Mouse (Mus musculus): ENCODE data around the gene Gpc4. TPM values are rescaled to one million over a fixed set of nuclear protein-coding genes. Genes with fewer than 3 reads are reported as not detected.

Gpc4 gene
- total and polyA plus RNA-seq, 3 experiments = not detected

DNA sequence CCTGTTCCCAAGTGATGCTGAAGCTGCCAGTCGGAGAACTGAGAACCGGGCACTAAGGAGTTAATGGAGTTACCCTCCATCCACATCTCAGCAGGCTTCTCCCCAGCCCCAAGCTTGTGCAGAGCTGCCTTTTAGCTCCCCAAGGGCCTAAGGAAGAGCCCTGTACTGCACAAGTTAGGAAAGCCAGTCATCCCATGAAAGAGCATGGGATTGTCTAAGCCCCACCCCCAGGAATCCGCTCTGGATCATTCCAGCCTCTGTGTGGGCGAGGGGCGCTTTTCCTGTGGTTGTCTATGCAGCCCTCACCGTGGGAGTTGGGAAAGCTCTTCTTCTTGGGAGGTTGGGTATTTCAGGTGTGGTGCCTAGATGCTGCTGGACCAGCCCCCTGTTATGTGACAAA, 34.8 kb upstream of the Gpc4 start:
- no peak overlapping the region for H3K9ac ChIP-seq (ENCODE audit: insufficient read depth, low read depth)

DNA sequence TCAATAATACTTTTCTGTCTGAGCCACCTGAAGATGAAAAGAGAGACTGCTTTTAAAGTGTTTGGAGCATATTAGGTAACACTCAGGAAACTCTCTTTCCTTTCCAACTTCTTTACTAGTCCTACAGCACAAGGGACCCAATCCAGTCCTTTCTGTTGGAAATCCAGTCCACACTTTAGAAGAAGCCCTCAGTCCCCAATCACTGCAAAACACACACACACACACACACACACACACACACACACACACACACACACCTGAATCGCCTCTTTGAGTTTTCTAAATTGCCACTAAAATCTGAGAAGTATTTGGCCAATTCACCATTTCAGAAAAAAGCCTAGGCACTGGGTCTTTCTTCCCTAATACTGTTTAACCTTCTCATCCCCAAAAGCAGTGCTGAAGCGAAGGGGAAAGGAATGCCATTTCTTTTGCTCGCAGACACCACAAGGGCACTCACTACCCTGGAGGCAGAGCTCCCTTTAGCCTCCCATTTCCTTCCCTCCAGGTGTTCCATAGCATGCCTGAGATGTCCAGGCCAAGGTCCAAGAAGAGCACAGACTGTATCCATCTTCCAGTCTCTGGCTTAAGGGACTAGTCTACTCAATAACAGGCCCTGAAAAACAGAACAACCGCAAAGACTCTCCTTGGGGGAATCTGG, 28.4 kb upstream of the Gpc4 start:
- Histone ChIP-seq H3K27me3 (replicated peaks) (no peaks in the 10 kb centered on the region), H3K36me3 (replicated peaks in 1 of 2; ENCODE audit: control insufficient read depth in 1 of 2, insufficient read depth in 1 of 2, low read length in 1 of 2) (no peaks in the 10 kb centered on the region), H3K79me2 (replicated peaks; ENCODE audit: control insufficient read depth, extremely low read depth, insufficient read depth, poor library complexity, severe bottlenecking) (no peaks in the 10 kb centered on the region), H3K9ac (ENCODE audit: insufficient read depth, low read depth) (no peak overlapping the region), H3K4me1 (ENCODE audit: control insufficient read depth in 1 of 2, insufficient read depth in 2 of 2) (no peaks in the 10 kb centered on the region), H3K9me3 (replicated peaks; ENCODE audit: low read length) (no peaks in the 10 kb centered on the region), H3K27ac (ENCODE audit: insufficient read depth, low read depth) (no peak overlapping the region), H3K4me2 (ENCODE audit: insufficient read depth, low read depth, poor library complexity, severe bottlenecking) (no peak overlapping the region), H3K4me3 (replicated peaks in 1 of 3; ENCODE audit: low read depth in 2 of 3, low read length in 2 of 3, poor library complexity in 1 of 3) (no peak overlapping the region)
- DNase-seq (ENCODE audit: extremely low read depth) = no peak
- dilution Hi-C loops (cut with MboI; ENCODE audit: extremely low pct_ligation_motif_present, extremely low pct_unique_long_range_greater_than_20kb, low sequenced_read_pairs) = no loop called here
- in situ Hi-C loops (cut with MboI; ENCODE audit: low pct_ligation_motif_present, low pct_unique_long_range_greater_than_20kb, low sequenced_read_pairs) = no loop called here
- no peak for TF ChIP-seq MXI1 (IDR thresholded peaks at IDR 0.05; ENCODE audit: low read depth, low read length)
- no peak for TF ChIP-seq NELFE (IDR thresholded peaks at IDR 0.05; ENCODE audit: low read depth, low read length)
- no peak for TF ChIP-seq HCFC1 (IDR thresholded peaks at IDR 0.05; ENCODE audit: low read depth, low read length)
- no peak for TF ChIP-seq CHD1 (IDR thresholded peaks at IDR 0.05; ENCODE audit: low read depth, low read length)
- no peak for TF ChIP-seq ETS1 (conservative IDR thresholded peaks at IDR 0.05; ENCODE audit: low read depth, low read length)
- TF ChIP-seq TBP (conservative IDR thresholded peaks at IDR 0.05; ENCODE audit: low read depth, low read length) = no peak
- no peak for TF ChIP-seq MAFK (IDR thresholded peaks at IDR 0.05; ENCODE audit: insufficient replicate concordance, low read length)

More for the DNA sequence above, 34.8 kb upstream of the Gpc4 start:
- Histone ChIP-seq H3K4me2 (ENCODE audit: insufficient read depth, low read depth, poor library complexity, severe bottlenecking) (no peak overlapping the region), H3K79me2 (replicated peaks; ENCODE audit: control insufficient read depth, extremely low read depth, insufficient read depth, poor library complexity, severe bottlenecking) (no peaks in the 10 kb centered on the region), H3K9me3 (replicated peaks; ENCODE audit: low read length) (no peaks in the 10 kb centered on the region), H3K27ac (ENCODE audit: insufficient read depth, low read depth) (no peak overlapping the region), H3K4me1 (ENCODE audit: control insufficient read depth in 1 of 2, insufficient read depth in 2 of 2) (no peaks in the 10 kb centered on the region), H3K36me3 (replicated peaks in 1 of 2; ENCODE audit: control insufficient read depth in 1 of 2, insufficient read depth in 1 of 2, low read length in 1 of 2) (no peaks in the 10 kb centered on the region), H3K4me3 (replicated peaks in 1 of 3; ENCODE audit: low read depth in 2 of 3, low read length in 2 of 3, poor library complexity in 1 of 3) (no peak overlapping the region), H3K27me3 (replicated peaks) (no peaks in the 10 kb centered on the region)
- TF ChIP-seq HCFC1 (IDR thresholded peaks at IDR 0.05; ENCODE audit: low read depth, low read length) = no peak
- DNase-seq (ENCODE audit: extremely low read depth) = no peak
- dilution Hi-C loops (cut with MboI; ENCODE audit: extremely low pct_ligation_motif_present, extremely low pct_unique_long_range_greater_than_20kb, low sequenced_read_pairs) (no loop called here), in situ Hi-C loops (cut with MboI; ENCODE audit: low pct_ligation_motif_present, low pct_unique_long_range_greater_than_20kb, low sequenced_read_pairs) (no loop called here)

DNA sequence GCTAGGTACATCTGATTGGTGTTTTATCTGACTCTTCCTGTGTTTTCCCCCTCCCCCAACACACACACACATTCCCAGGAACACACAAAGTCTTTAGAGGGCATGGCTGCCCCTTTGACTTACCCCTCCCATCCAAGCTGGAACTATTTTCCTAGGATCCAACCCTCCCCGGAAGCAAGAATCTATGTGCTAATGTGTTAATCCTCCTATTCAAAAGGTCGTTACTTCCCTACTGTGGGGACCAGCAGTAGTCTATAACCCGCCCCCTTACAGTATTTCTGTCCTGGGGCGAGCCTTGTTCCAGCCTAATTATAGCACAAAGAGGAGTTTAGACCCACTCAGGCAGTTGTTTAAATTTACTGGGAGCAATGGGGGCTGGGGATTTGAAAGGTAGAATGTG, 24.0 kb upstream of the Gpc4 start:
- DNase-seq (ENCODE audit: extremely low read depth) = no peak
- no peak overlapping the region for H3K9ac ChIP-seq (ENCODE audit: insufficient read depth, low read depth)
- H3K4me2 ChIP-seq (ENCODE audit: insufficient read depth, low read depth, poor library complexity, severe bottlenecking) = no peak overlapping the region
- H3K79me2 ChIP-seq (replicated peaks; ENCODE audit: control insufficient read depth, extremely low read depth, insufficient read depth, poor library complexity, severe bottlenecking) = no peaks in the 10 kb centered on the region
- H3K9me3 ChIP-seq (replicated peaks; ENCODE audit: low read length) = no peaks in the 10 kb centered on the region
- H3K27me3 ChIP-seq (replicated peaks) = no peaks in the 10 kb centered on the region
- no peaks in the 10 kb centered on the region for H3K36me3 ChIP-seq (replicated peaks in 1 of 2; ENCODE audit: control insufficient read depth in 1 of 2, insufficient read depth in 1 of 2, low read length in 1 of 2)
- no peak for TF ChIP-seq ELF1 (IDR thresholded peaks at IDR 0.05; ENCODE audit: low read depth, low read length)
- TF ChIP-seq MXI1 (IDR thresholded peaks at IDR 0.05; ENCODE audit: low read depth, low read length) = no peak
- no peak for TF ChIP-seq IRF4 (IDR thresholded peaks at IDR 0.05; ENCODE audit: low read depth, low read length)
- TF ChIP-seq NELFE (IDR thresholded peaks at IDR 0.05; ENCODE audit: low read depth, low read length) = no peak
- TF ChIP-seq GABPA (IDR thresholded peaks at IDR 0.05; ENCODE audit: insufficient replicate concordance, low read depth, low read length) = no peak
- no peak for TF ChIP-seq RCOR1 (conservative IDR thresholded peaks at IDR 0.05; ENCODE audit: low read depth, low read length)
- TF ChIP-seq SMC3 (IDR thresholded peaks at IDR 0.05; ENCODE audit: low read depth, low read length) = no peak
- no peak for TF ChIP-seq TBP (conservative IDR thresholded peaks at IDR 0.05; ENCODE audit: low read depth, low read length)
- TF ChIP-seq UBTF (IDR thresholded peaks at IDR 0.05; ENCODE audit: low read depth, low read length) = no peak
- TF ChIP-seq TCF12 (IDR thresholded peaks at IDR 0.05; ENCODE audit: low read depth, low read length) = no peak
- no peak for TF ChIP-seq USF2 (conservative IDR thresholded peaks at IDR 0.05; ENCODE audit: low read depth, low read length)
- no peak for TF ChIP-seq SIN3A (IDR thresholded peaks at IDR 0.05; ENCODE audit: low read length)
- no peak for TF ChIP-seq NRF1 (IDR thresholded peaks at IDR 0.05; ENCODE audit: low read depth, low read length)
- no peak for TF ChIP-seq KAT2A (IDR thresholded peaks at IDR 0.05; ENCODE audit: insufficient replicate concordance, low read length)
- TF ChIP-seq MAZ (IDR thresholded peaks at IDR 0.05; ENCODE audit: low read depth, low read length) = no peak
- TF ChIP-seq HCFC1 (IDR thresholded peaks at IDR 0.05; ENCODE audit: low read depth, low read length) = no peak
- no peak for TF ChIP-seq CHD1 (IDR thresholded peaks at IDR 0.05; ENCODE audit: low read depth, low read length)
- no peak for TF ChIP-seq JUN (IDR thresholded peaks at IDR 0.05; ENCODE audit: insufficient read depth, low read depth, low read length)
- TF ChIP-seq CTCF (conservative IDR thresholded peaks at IDR 0.05 in 1 of 2, IDR thresholded peaks at IDR 0.05 in 1 of 2; ENCODE audit: low read depth in 2 of 2, low read length in 2 of 2) = no peak
- no peak for TF ChIP-seq E2F4 (IDR thresholded peaks at IDR 0.05; ENCODE audit: insufficient replicate concordance, low read depth, low read length)
- no peak overlapping the region for H3K4me3 ChIP-seq (replicated peaks in 1 of 3; ENCODE audit: low read depth in 2 of 3, low read length in 2 of 3, poor library complexity in 1 of 3)
- no peak overlapping the region for H3K27ac ChIP-seq (ENCODE audit: insufficient read depth, low read depth)
- H3K4me1 ChIP-seq (ENCODE audit: control insufficient read depth in 1 of 2, insufficient read depth in 2 of 2) = no peaks in the 10 kb centered on the region
- dilution Hi-C loops (cut with MboI; ENCODE audit: extremely low pct_ligation_motif_present, extremely low pct_unique_long_range_greater_than_20kb, low sequenced_read_pairs) = no loop called here
- in situ Hi-C loops (cut with MboI; ENCODE audit: low pct_ligation_motif_present, low pct_unique_long_range_greater_than_20kb, low sequenced_read_pairs) = no loop called here
